Mouse (Mus musculus) ES-E14 (cell line): ENCODE data around the gene Lrrc56. TPM values are rescaled to one million over a fixed set of nuclear protein-coding genes. Genes with fewer than 3 reads are reported as not detected.

Experiments
- DNase-seq: peaks from one replicate; pipeline ENCODE4 v3.0.0-alpha.2; 2013; ENCODE audit warnings: low read depth, low spot score
- H3K27ac ChIP-seq: 2 replicates; pipeline ENCODE4 v1.5.1; 2012; ENCODE audit warnings: low read depth, mild to moderate bottlenecking, low read length, moderate library complexity, mixed read lengths; ENCODE audit not compliant: poor library complexity, insufficient read depth, severe bottlenecking
- H3K36me3 ChIP-seq: 2 replicates; pipeline ENCODE4 v1.6.1; 2012; ENCODE audit warnings: mild to moderate bottlenecking, low read length, moderate library complexity, mixed read lengths; ENCODE audit not compliant: control insufficient read depth, poor library complexity, insufficient read depth, severe bottlenecking
- H3K4me1 ChIP-seq, 2 experiments: fragments of 150-350 bp in 1 of 2; sonication (generic) in 1 of 2; 2 replicates each; pipeline ENCODE4 v1.6.1; 2012; ENCODE audit warnings: low read length in 2 of 2, mild to moderate bottlenecking in 1 of 2, mixed read lengths in 1 of 2; ENCODE audit not compliant: control insufficient read depth in 2 of 2, insufficient read depth in 2 of 2, poor library complexity in 1 of 2
- H3K4me3 ChIP-seq, 2 experiments: fragments of 150-350 bp in 1 of 2; sonication (generic) in 1 of 2; 2 replicates each; pipeline ENCODE4 v1.5.1; 2012; ENCODE audit warnings: low read length in 2 of 2, low read depth in 1 of 2, mild to moderate bottlenecking in 1 of 2, mixed read lengths in 1 of 2; ENCODE audit not compliant: insufficient read depth in 1 of 2, poor library complexity in 1 of 2, severe bottlenecking in 1 of 2
- H3K9ac ChIP-seq: 2 replicates; pipeline ENCODE4 v1.6.1; 2012; ENCODE audit warnings: low read depth, mild to moderate bottlenecking, low read length, mixed read lengths; ENCODE audit not compliant: poor library complexity, insufficient read depth, severe bottlenecking
- H3K9me3 ChIP-seq: fragments of 150-350 bp; sonication (generic); 2 replicates; pipeline ENCODE4 v1.6.1; 2012; ENCODE audit warnings: low read depth, mild to moderate bottlenecking, low read length; ENCODE audit not compliant: control insufficient read depth, insufficient read depth
- CHD2 ChIP-seq: IDR thresholded peaks from 2 replicates; pipeline ENCODE4 v1.6.1; 2014; ENCODE audit warnings: mild to moderate bottlenecking, low read depth, low read length, inconsistent platforms
- HCFC1 ChIP-seq: IDR thresholded peaks from 2 replicates; pipeline ENCODE4 v1.6.1; 2012; ENCODE audit warnings: low read length, inconsistent platforms, borderline replicate concordance; ENCODE audit not compliant: insufficient read depth
- MAFK ChIP-seq: IDR thresholded peaks from 2 replicates; pipeline ENCODE4 v1.6.1; 2014; ENCODE audit warnings: mild to moderate bottlenecking, low read depth, low read length, inconsistent platforms; ENCODE audit not compliant: insufficient read depth
- ZC3H11A ChIP-seq: IDR thresholded peaks from 2 replicates; pipeline ENCODE4 v1.6.1; 2012; ENCODE audit warnings: low read depth, mild to moderate bottlenecking, inconsistent platforms, low read length, borderline replicate concordance
- ZNF384 ChIP-seq: IDR thresholded peaks from 2 replicates; pipeline ENCODE4 v1.6.1; 2012; ENCODE audit warnings: low read depth, low read length, inconsistent platforms
- in situ Hi-C, 2 experiments: fragments of 600-800 bp; cut with MboI; formaldehyde crosslinking; loops; one replicate each; pipeline ENCODE4 v1.15.1; 2025; ENCODE audit warnings: low sequenced_read_pairs in 2 of 2, inconsistent platforms in 1 of 2; ENCODE audit not compliant: unreplicated experiment in 2 of 2
- total RNA-seq: library from RNA; depleted of rRNA; stranded (reverse); fragments of 300-350 nt; gene quantifications from 2 replicates; pipeline ENCODE4 v1.2.3, GENCODE M21; 2012

Lrrc56 gene
- total RNA-seq, 1 experiment, result 3.3 TPM

- H3K27ac ChIP-seq, result peak within 1 kb of the TSS; percentile 97
- peak within 1 kb of the TSS; percentile 98 for H3K9ac ChIP-seq
- peak within 1 kb of the TSS; percentile 69 to 95 for H3K4me3 ChIP-seq
- H3K36me3 ChIP-seq, result peaks cover 25% of the 10 kb centered on the region
- H3K9me3 ChIP-seq, result no peaks in the 10 kb centered on the region
- in situ Hi-C loops, result no loop called here
- H3K4me1 ChIP-seq, result peaks cover 0 to 6% of the 10 kb centered on the region in 2 experiments; a peak in 2 of 4 replicates
- peak; percentile 86 for DNase-seq
- TF ChIP-seq ZNF384, result no peak
- 0 out of 2 replicates have a peak, but pooled peaks have one; percentile 19 for TF ChIP-seq ZC3H11A
- TF ChIP-seq MAFK, result 0 out of 2 replicates have a peak, but pooled peaks have one; percentile 4
- TF ChIP-seq CHD2, result no peak
- TF ChIP-seq HCFC1, result peak; percentile 74
These were observed 34.5 kb downstream of the Lrrc56 start, which contains the start of gene Phrf1 for GRCm38 (mm10) chr7:141228279-141229067. TSS of gene Phrf1 (plus strand) at chr7:141228784.

GRCm38 (mm10) chr7:141229702-141230101 is 35.7 kb downstream of the Lrrc56 start:
- Histone ChIP-seq H3K27ac (no peak overlapping the region), H3K4me1 (peaks cover 0 to 6% of the 10 kb centered on the region in 2 experiments; a peak in 2 of 4 replicates), H3K36me3 (peaks cover 30% of the 10 kb centered on the region), H3K9me3 (no peaks in the 10 kb centered on the region), H3K4me3 (peak overlapping the region; percentile 69 to 95), H3K9ac (peak overlapping the region; percentile 98)
- no peak for DNase-seq
- no peak for TF ChIP-seq HCFC1
- TF ChIP-seq MAFK, result no peak
- no peak for TF ChIP-seq CHD2
- TF ChIP-seq ZNF384, result no peak
- no peak for TF ChIP-seq ZC3H11A
- in situ Hi-C loops, result no loop called here

- Histone ChIP-seq H3K27ac (no peak overlapping the region), H3K9ac (no peak overlapping the region), H3K36me3 (peaks cover 36% of the 10 kb centered on the region), H3K4me3 (no peak overlapping the region), H3K4me1 (peaks cover 0 to 6% of the 10 kb centered on the region in 2 experiments; a peak in 2 of 4 replicates), H3K9me3 (no peaks in the 10 kb centered on the region)
- TF ChIP-seq MAFK, result no peak
- no peak for TF ChIP-seq ZNF384
- no peak for TF ChIP-seq HCFC1
- TF ChIP-seq ZC3H11A, result no peak
- no peak for TF ChIP-seq CHD2
- in situ Hi-C loops, result no loop called here
- DNase-seq, result no peak
These were observed 36.6 kb downstream of the Lrrc56 start for GRCm38 (mm10) chr7:141230570-141230969.

GRCm38 (mm10) chr7:141231111-141231510 is 37.2 kb downstream of the Lrrc56 start:
- Histone ChIP-seq H3K4me3 (no peak overlapping the region), H3K27ac (no peak overlapping the region), H3K9ac (no peak overlapping the region; the same call in 1 of the 2 replicates), H3K9me3 (no peaks in the 10 kb centered on the region), H3K36me3 (peaks cover 39% of the 10 kb centered on the region), H3K4me1 (peaks cover 0 to 6% of the 10 kb centered on the region in 2 experiments; a peak in 2 of 4 replicates)
- in situ Hi-C loops, result no loop called here
- DNase-seq, result no peak
- TF ChIP-seq HCFC1 (no peak), ZC3H11A (no peak), MAFK (no peak), ZNF384 (no peak), CHD2 (no peak)
